Mouse (Mus musculus): ENCODE data around the gene Mxi1. TPM values are rescaled to one million over a fixed set of nuclear protein-coding genes. Genes with fewer than 3 reads are reported as not detected.

The Mxi1 gene
- polyA plus RNA-seq, 1 experiment = 10.5 TPM

DNA sequence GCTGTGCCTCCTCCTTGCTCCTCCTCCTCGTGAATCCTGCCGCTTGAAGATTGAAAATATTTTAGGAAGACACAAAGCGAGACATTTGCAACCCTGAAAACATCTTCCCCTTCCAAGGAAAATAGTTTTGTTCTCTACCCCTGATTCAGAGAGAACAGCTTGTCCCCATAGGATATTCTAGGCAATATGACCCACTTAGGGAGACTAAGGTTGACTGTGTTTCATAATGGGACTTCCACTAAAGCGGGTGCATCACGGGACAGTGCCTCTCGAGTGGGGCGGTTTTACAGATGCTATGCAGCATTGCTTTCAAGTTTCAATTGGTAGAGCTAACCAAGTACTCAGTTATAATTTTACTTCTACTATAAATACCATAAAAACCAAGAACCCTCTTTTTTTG, 43.5 kb downstream of the Mxi1 start:
- H3K79me3 ChIP-seq (ENCODE audit: low read depth) = no peaks in the 10 kb centered on the region
- H3ac ChIP-seq (ENCODE audit: control insufficient read depth, insufficient read length, low read depth) = no peak overlapping the region
- no peaks in the 10 kb centered on the region for H3K79me2 ChIP-seq (ENCODE audit: control insufficient read depth, insufficient read depth)
- H3K36me3 ChIP-seq (ENCODE audit: control insufficient read depth, insufficient read depth) = no peaks in the 10 kb centered on the region
- no peak overlapping the region for H3K4me3 ChIP-seq (ENCODE audit: insufficient read depth, poor library complexity, severe bottlenecking)
- H3K27me3 ChIP-seq (ENCODE audit: control insufficient read depth, insufficient read depth, insufficient read length) = no peaks in the 10 kb centered on the region
- TF ChIP-seq MYOG (IDR thresholded peaks at IDR 0.05; ENCODE audit: control insufficient read depth, extremely low read depth, insufficient read length) (no peak), FOSL1 (IDR thresholded peaks at IDR 0.05; ENCODE audit: insufficient read depth, low read length, poor library complexity, severe bottlenecking) (no peak), MAX (IDR thresholded peaks at IDR 0.05) (no peak), CTCF (IDR thresholded peaks at IDR 0.05; ENCODE audit: control insufficient read depth, insufficient read depth, insufficient read length) (no peak), MYOD1 (IDR thresholded peaks at IDR 0.05; ENCODE audit: control insufficient read depth, insufficient read length, low read depth) (no peak), CEBPB (IDR thresholded peaks at IDR 0.05; ENCODE audit: low read depth) (no peak), USF1 (IDR thresholded peaks at IDR 0.05; ENCODE audit: low read depth) (no peak)

DNA sequence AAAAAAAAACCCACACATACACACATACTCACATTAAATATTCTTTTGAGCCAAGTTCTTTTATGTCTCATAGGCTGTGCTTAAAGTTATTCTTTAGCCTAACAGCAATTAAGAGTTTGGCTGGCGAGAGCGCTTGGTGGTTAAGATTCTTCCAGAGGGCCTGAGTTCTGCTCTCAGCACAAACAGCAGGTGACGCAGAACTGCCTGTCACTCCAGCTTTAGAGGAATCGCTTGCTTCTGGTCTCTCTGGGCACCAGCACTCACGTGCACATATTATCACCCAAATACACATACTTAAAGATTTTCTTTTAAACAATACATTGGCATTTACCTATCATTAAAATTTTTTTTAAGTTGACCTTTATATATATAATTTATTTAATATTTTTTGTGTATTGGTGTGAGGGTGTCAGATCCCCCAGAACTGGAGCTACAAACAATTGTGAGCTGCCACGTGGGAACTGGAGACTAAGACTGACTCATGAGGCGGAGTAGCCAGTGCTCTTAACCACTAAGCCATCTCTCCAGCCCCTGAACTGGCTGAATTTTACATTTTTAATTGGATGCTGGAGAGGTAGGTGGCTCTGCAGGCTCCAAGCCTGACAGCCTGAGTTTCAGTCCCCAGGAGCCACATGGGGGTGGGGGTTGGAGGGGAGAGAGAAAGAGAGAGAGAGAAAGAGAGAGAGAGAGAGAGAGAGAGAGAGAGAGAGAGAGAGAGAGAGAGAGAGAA, 44.1 kb downstream of the Mxi1 start:
- Histone ChIP-seq H3K27me3 (ENCODE audit: control insufficient read depth, insufficient read depth, insufficient read length) (no peaks in the 10 kb centered on the region), H3K79me3 (ENCODE audit: low read depth) (no peaks in the 10 kb centered on the region), H3ac (ENCODE audit: control insufficient read depth, insufficient read length, low read depth) (peak overlapping the region; percentile 40), H3K36me3 (ENCODE audit: control insufficient read depth, insufficient read depth) (no peaks in the 10 kb centered on the region), H3K4me3 (ENCODE audit: insufficient read depth, poor library complexity, severe bottlenecking) (no peak overlapping the region), H3K79me2 (ENCODE audit: control insufficient read depth, insufficient read depth) (no peaks in the 10 kb centered on the region)
- no peak for TF ChIP-seq CTCF (IDR thresholded peaks at IDR 0.05; ENCODE audit: control insufficient read depth, insufficient read depth, insufficient read length)
- no peak for TF ChIP-seq FOSL1 (IDR thresholded peaks at IDR 0.05; ENCODE audit: insufficient read depth, low read length, poor library complexity, severe bottlenecking)
- no peak for TF ChIP-seq MAX (IDR thresholded peaks at IDR 0.05)
- no peak for TF ChIP-seq CEBPB (IDR thresholded peaks at IDR 0.05; ENCODE audit: low read depth)
- TF ChIP-seq USF1 (IDR thresholded peaks at IDR 0.05; ENCODE audit: low read depth) = no peak
- TF ChIP-seq MYOG (IDR thresholded peaks at IDR 0.05; ENCODE audit: control insufficient read depth, extremely low read depth, insufficient read length) = no peak

DNA sequence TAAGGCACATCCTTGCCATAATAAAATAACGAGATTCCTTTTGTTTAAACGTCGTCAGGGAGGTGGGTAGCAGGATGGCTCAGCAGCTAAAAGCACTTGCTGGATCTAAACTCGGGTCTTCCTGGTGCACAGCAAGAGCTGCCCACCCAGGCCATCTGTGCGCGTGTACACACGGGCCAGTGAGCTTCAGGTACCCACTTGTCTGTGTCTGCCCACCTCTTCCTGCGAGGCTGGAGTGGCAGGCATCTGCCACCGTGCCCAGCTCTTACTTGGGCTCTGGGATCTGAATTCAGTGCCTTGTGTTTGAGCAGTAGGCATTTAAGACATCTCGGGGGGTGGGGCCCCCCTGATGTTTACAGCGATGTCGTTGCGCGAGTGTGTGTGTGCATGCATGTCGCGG, 44.7 kb downstream of the Mxi1 start:
- H3K36me3 ChIP-seq (ENCODE audit: control insufficient read depth, insufficient read depth) = no peaks in the 10 kb centered on the region
- H3ac ChIP-seq (ENCODE audit: control insufficient read depth, insufficient read length, low read depth) = no peak overlapping the region
- no peak for TF ChIP-seq MAX (IDR thresholded peaks at IDR 0.05)
- no peak for TF ChIP-seq CTCF (IDR thresholded peaks at IDR 0.05; ENCODE audit: control insufficient read depth, insufficient read depth, insufficient read length)
- no peak for TF ChIP-seq CEBPB (IDR thresholded peaks at IDR 0.05; ENCODE audit: low read depth)
- no peak for TF ChIP-seq FOSL1 (IDR thresholded peaks at IDR 0.05; ENCODE audit: insufficient read depth, low read length, poor library complexity, severe bottlenecking)
- TF ChIP-seq MYOD1 (IDR thresholded peaks at IDR 0.05; ENCODE audit: control insufficient read depth, insufficient read length, low read depth) = no peak
- no peaks in the 10 kb centered on the region for H3K79me2 ChIP-seq (ENCODE audit: control insufficient read depth, insufficient read depth)
- no peak overlapping the region for H3K4me3 ChIP-seq (ENCODE audit: insufficient read depth, poor library complexity, severe bottlenecking)
- no peaks in the 10 kb centered on the region for H3K27me3 ChIP-seq (ENCODE audit: control insufficient read depth, insufficient read depth, insufficient read length)
- no peaks in the 10 kb centered on the region for H3K79me3 ChIP-seq (ENCODE audit: low read depth)

DNA sequence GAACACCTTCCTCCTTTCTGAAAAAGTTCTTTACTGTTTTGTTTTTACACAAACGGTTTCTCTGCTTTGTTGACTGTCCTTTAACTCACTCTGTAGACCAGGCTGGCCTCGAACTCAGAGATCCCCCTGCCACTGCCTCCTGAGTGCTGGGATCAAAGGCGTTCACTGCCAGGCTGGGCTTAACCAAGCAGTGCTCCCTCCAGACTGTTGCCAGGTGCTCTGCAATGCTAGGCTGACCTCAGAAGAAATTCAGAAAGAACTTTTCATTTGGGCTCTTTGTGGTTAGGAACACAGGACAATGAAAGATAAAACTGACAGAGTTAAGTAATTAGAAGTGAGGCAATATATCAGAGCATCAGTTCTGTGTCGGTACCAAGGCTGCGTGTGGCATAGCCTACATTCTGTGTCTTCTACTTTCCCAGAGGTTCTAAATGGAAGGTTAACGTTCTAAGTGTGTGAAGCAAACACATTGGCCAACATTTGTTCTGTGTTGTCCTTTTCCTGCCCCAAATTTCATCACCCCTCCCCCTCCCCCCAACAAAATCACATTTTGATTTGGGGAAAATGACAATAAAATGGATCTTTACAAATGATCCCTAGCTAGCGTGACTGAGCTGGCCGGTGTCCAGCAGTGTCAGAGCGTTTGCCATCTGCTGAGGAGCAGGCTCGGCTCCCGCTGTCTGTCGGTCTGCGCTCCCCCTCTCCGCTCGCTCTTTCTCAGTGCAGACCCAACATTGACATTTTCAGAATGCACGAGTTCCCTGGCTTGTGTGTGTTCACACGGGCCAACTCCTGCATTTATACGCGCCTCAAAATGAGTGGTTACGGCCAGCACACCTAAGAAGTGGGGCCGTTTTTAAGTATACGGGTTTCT, 49.1 kb downstream of the Mxi1 start:
- Histone ChIP-seq H3K36me3 (ENCODE audit: control insufficient read depth, insufficient read depth) (no peaks in the 10 kb centered on the region), H3K27me3 (ENCODE audit: control insufficient read depth, insufficient read depth, insufficient read length) (no peaks in the 10 kb centered on the region), H3K4me3 (ENCODE audit: insufficient read depth, poor library complexity, severe bottlenecking) (no peak overlapping the region), H3K79me3 (ENCODE audit: low read depth) (no peaks in the 10 kb centered on the region), H3ac (ENCODE audit: control insufficient read depth, insufficient read length, low read depth) (peak overlapping the region; percentile 2), H3K79me2 (ENCODE audit: control insufficient read depth, insufficient read depth) (no peaks in the 10 kb centered on the region)
- no peak for TF ChIP-seq CTCF (IDR thresholded peaks at IDR 0.05; ENCODE audit: control insufficient read depth, insufficient read depth, insufficient read length)

DNA sequence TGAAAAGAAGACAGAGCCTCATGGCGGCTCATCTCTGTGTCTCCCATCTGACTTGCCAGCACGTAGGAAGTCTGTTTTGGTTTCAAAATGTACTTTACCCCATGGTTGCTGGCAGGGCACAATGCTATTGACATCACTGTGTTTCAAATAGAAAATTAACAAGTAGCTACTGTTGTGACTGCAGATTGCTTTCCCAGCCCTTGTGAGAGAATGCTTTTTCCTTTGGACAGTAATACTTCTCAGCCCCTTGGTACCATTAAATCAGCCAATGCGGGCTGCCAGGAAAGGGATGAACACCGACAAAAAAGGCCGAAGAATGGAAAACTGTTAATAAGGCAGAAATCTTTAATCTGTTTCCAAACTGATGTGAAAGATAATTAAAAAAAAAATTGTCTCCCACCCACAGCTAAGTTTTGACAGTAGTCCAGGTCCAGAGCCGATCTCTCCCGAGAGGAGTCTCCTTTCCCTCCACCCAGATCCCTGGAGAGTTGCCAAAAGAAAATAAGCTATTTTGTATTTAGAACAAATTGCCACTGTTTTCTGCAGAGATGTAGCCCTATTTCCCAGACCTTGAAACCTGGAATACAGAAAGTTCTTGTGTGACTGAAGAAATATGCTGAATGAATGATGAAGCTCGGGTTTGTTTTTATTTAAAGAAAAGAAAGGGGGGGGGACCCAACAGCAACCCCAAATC, 50.1 kb downstream of the Mxi1 start:
- H3K79me3 ChIP-seq (ENCODE audit: low read depth) = no peaks in the 10 kb centered on the region
- no peak for TF ChIP-seq FOSL1 (IDR thresholded peaks at IDR 0.05; ENCODE audit: insufficient read depth, low read length, poor library complexity, severe bottlenecking)
- no peak for TF ChIP-seq CEBPB (IDR thresholded peaks at IDR 0.05; ENCODE audit: low read depth)
- TF ChIP-seq MAX (IDR thresholded peaks at IDR 0.05) = no peak
- TF ChIP-seq MYOG (IDR thresholded peaks at IDR 0.05; ENCODE audit: control insufficient read depth, extremely low read depth, insufficient read length) = no peak
- no peak for TF ChIP-seq MYOD1 (IDR thresholded peaks at IDR 0.05; ENCODE audit: control insufficient read depth, insufficient read length, low read depth)
- TF ChIP-seq USF1 (IDR thresholded peaks at IDR 0.05; ENCODE audit: low read depth) = no peak
- TF ChIP-seq CTCF (IDR thresholded peaks at IDR 0.05; ENCODE audit: control insufficient read depth, insufficient read depth, insufficient read length) = no peak
- no peaks in the 10 kb centered on the region for H3K79me2 ChIP-seq (ENCODE audit: control insufficient read depth, insufficient read depth)
- no peak overlapping the region for H3K4me3 ChIP-seq (ENCODE audit: insufficient read depth, poor library complexity, severe bottlenecking)
- H3ac ChIP-seq (ENCODE audit: control insufficient read depth, insufficient read length, low read depth) = no peak overlapping the region
- no peaks in the 10 kb centered on the region for H3K27me3 ChIP-seq (ENCODE audit: control insufficient read depth, insufficient read depth, insufficient read length)
- no peaks in the 10 kb centered on the region for H3K36me3 ChIP-seq (ENCODE audit: control insufficient read depth, insufficient read depth)
